Mouse (Mus musculus): ENCODE results near the gene Zfp507.

GRCm38 (mm10) chr7:35836415-35836814 lies 33.6 kb upstream of the Zfp507 start:
- no peak for TF ChIP-seq CTCF (IDR thresholded peaks at IDR 0.05; ENCODE audit: low read depth)
- no peak for TF ChIP-seq EP300 (optimal IDR thresholded peaks at IDR 0.05)
